In the genomic region with DNA sequence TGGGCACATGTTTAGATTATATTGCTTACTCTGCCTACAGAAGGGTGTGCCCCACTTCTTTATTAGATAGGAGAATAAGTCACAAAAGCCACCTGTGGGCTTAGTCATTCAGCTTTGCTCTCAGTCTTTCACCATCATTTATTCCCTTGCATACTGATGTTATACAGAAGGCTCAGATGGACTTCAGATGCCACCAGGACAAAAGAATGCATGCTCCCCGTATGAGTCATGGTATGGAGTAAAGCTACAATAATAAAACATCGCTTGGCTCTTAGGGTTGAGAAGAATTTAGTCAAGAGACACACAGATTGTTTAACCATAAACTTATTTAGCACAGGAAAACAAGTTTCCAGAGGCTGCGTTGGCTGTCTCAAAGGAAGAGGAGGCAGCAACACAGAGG, we compare ENCODE assay signal across 21 mouse cellular contexts.
DNase-seq lines count a peak whose midpoint lies in the region; TF ChIP-seq lines count a peak whose summit lies in the region.
"Had no signal": no experiment of that assay in that cellular context is flagged by ENCODE, and none has a peak within 500 bp of the region (broad histone marks: within the 10 kb centered on the region; RNA-seq: fewer than 3 reads in every experiment).

No protein-coding gene starts in this region.

- no peaks in the 10 kb centered on the region for H3K79me2 ChIP-seq in myocyte (ENCODE audit: control insufficient read depth, insufficient read depth)

- no peak for TF ChIP-seq POLR2A in myocyte (IDR thresholded peaks at IDR 0.05; ENCODE audit: insufficient read length, low read depth)

- H3K4me3 ChIP-seq in myocyte = no peak overlapping the region
- H3K4me3 ChIP-seq: embryonic facial prominence, embryonic 10.5 days; embryonic facial prominence, embryonic 12.5 days; forebrain, embryonic 13.5 days; forebrain, embryonic 15.5 days had no signal

- no peaks in the 10 kb centered on the region for H3K36me3 ChIP-seq in myocyte (ENCODE audit: control insufficient read depth, insufficient read depth)
- H3K36me3 ChIP-seq: embryonic facial prominence, embryonic 10.5 days; embryonic facial prominence, embryonic 12.5 days; forebrain, embryonic 15.5 days; G1E had no signal

- peak; percentile 37 for DNase-seq in 3T3-L1 (ENCODE audit: low read depth, low spot score)
- peak; percentile 56 for DNase-seq in Muller cell, postnatal 12 days (ENCODE audit: inconsistent ontology term)
- DNase-seq in ovary, postnatal 36 days (ENCODE audit: low spot score) = no peak
- no peak for DNase-seq in embryo, embryonic 9.5 days (ENCODE audit: extremely low spot score)
- DNase-seq: adrenal gland, postnatal 10 days; adrenal gland, postnatal 25 days; cerebellum, adult 11 months; cerebellum, adult 18-20 months; cerebellum, adult 8-10 months; cerebellum, adult 9-11 months; cerebellum, postnatal 14 days; cerebellum, postnatal 36 days; embryo, embryonic 11 days; forebrain, postnatal 0 days had no signal

- no peak overlapping the region for H3ac ChIP-seq in myocyte (ENCODE audit: control insufficient read depth, insufficient read length)

- H3K27me3 ChIP-seq in myocyte (ENCODE audit: control insufficient read depth, insufficient read depth, insufficient read length) = no peaks in the 10 kb centered on the region
- H3K27me3 ChIP-seq: CH12.LX; embryonic facial prominence, embryonic 12.5 days; forebrain, embryonic 13.5 days; forebrain, embryonic 15.5 days had no signal

- H3K4me2 ChIP-seq in myocyte (ENCODE audit: low read depth) = no peak overlapping the region
- H3K4me2 ChIP-seq: embryonic facial prominence, embryonic 12.5 days; forebrain, embryonic 13.5 days; forebrain, embryonic 15.5 days had no signal

TF ChIP-seq in myocyte, 11 proteins besides CTCF, POLR2A, EP300 and RAD21:
- TF ChIP-seq REST (IDR thresholded peaks at IDR 0.05; ENCODE audit: insufficient read depth, insufficient read length) = no peak
- TF ChIP-seq CEBPB (IDR thresholded peaks at IDR 0.05; ENCODE audit: insufficient read depth, poor library complexity, severe bottlenecking) = 0 out of 2 replicates have a peak, but pooled peaks have one; percentile 29

Comparison
In these comparisons a context has a peak if more than half of its experiments do, and no peak if none do; other contexts are left out.
1. DNase-seq: peak in 3T3-L1 (single experiment) and Muller cell, postnatal 12 days (single experiment); none in ovary, postnatal 36 days (single experiment) and embryo, embryonic 9.5 days (single experiment).